Mouse (Mus musculus): ENCODE measurements around the gene Lysmd4.

DNA sequence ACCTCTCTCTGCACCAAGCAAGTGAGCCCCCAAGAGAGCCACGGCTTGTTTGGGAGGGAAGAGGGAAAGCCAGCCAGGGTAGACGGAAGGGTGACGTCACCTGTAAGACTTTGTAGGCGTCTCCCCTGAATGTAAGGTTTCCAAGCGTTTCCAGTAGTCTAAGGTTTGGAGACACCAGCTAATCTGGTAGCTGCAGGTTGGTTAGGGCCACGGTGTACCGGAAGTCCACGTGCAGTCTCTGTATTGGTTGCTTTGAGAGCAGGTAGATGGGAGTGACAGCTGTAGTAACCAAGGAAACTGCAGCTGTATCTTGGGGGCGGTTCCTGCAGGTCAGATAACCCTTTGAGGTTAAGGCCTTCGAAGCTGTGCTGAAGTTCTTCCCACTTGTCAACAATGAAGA lies 15.8 kb upstream of the Lysmd4 start:
- TF ChIP-seq TAL1 (IDR thresholded peaks at IDR 0.05; ENCODE audit: low read length), result no peak
- no peak for TF ChIP-seq GATA1 (IDR thresholded peaks at IDR 0.05; ENCODE audit: low read length)
